Mouse (Mus musculus) megakaryocyte progenitor cell, adult 5-6 weeks (primary cell): ENCODE results near the gene Pptc7. TPM values are rescaled to one million over a fixed set of nuclear protein-coding genes. Genes with fewer than 3 reads are reported as not detected.
"Not testable (repeated sequence)": the region's sequence is repeated elsewhere in the genome, so short reads cannot be mapped to it uniquely, and the experiment has no call there.

Experiments
- ATAC-seq: replicated peaks from 2 replicates; pipeline ENCODE4 v1.8.0; 2016; ENCODE audit warnings: mild to moderate bottlenecking, moderate TSS enrichment, inconsistent platforms; ENCODE audit not compliant: poor library complexity
- total RNA-seq, 2 experiments: library from RNA; stranded (forward) in 1 of 2; stranded (reverse) in 1 of 2; fragments of 157-497, 149-512 nt in 1 of 2; fragments of 200-1000 nt in 1 of 2; gene quantifications; 2 replicates each; pipeline versions ENCODE4 v1.2.3 to v1.2.4; 2015 to 2017

The Pptc7 gene
- total RNA-seq, 2 experiments from 2014 or later: 13.5 to 13.7 TPM

- no peak for ATAC-seq
These were observed 11.2 kb downstream of the Pptc7 start for GRCm38 (mm10) chr5:122295113-122295935.

GRCm38 (mm10) chr5:122300071-122300518 lies 15.9 kb downstream of the Pptc7 start:
- ATAC-seq: no peak

- peak; percentile 93 for ATAC-seq
These were observed 18.9 kb downstream of the Pptc7 start for GRCm38 (mm10) chr5:122302810-122303745.

- no peak for ATAC-seq
These were observed 19.8 kb downstream of the Pptc7 start for GRCm38 (mm10) chr5:122303937-122304336.

GRCm38 (mm10) chr5:122304541-122304940 lies 20.4 kb downstream of the Pptc7 start:
- no peak for ATAC-seq

GRCm38 (mm10) chr5:122305472-122305871 lies 21.3 kb downstream of the Pptc7 start:
- ATAC-seq: no peak

- no peak for ATAC-seq
These were observed 22.4 kb downstream of the Pptc7 start for GRCm38 (mm10) chr5:122306536-122306935.

- no peak for ATAC-seq
These were observed 26.5 kb downstream of the Pptc7 start for GRCm38 (mm10) chr5:122310699-122311098.

GRCm38 (mm10) chr5:122311692-122312091 lies 27.5 kb downstream of the Pptc7 start:
- no peak for ATAC-seq

- ATAC-seq: no peak
These were observed 28.2 kb downstream of the Pptc7 start for GRCm38 (mm10) chr5:122312346-122312745.

- ATAC-seq: no peak
These were observed 28.9 kb downstream of the Pptc7 start for GRCm38 (mm10) chr5:122312942-122313684.

- peak; percentile 78 for ATAC-seq
These were observed 31.0 kb downstream of the Pptc7 start for GRCm38 (mm10) chr5:122314966-122315667.

GRCm38 (mm10) chr5:122317329-122318045 lies 33.3 kb downstream of the Pptc7 start:
- ATAC-seq: no peak

- ATAC-seq: peak; percentile 70
These were observed 33.9 kb downstream of the Pptc7 start for GRCm38 (mm10) chr5:122318100-122318499.

GRCm38 (mm10) chr5:122318976-122319375 lies 34.8 kb downstream of the Pptc7 start:
- ATAC-seq: not testable (repeated sequence)

GRCm38 (mm10) chr5:122319474-122320204 lies 35.5 kb downstream of the Pptc7 start:
- ATAC-seq: no peak

- no peak for ATAC-seq
These were observed 36.1 kb downstream of the Pptc7 start for GRCm38 (mm10) chr5:122320205-122320781.

GRCm38 (mm10) chr5:122323523-122323922 lies 39.4 kb downstream of the Pptc7 start:
- no peak for ATAC-seq
